Mouse (Mus musculus) embryonic facial prominence, embryonic 14.5 days (tissue): ENCODE measurements around the gene Pde8a. TPM values are rescaled to one million over a fixed set of nuclear protein-coding genes. Genes with fewer than 3 reads are reported as not detected.
A peak's percentile ranks its signal among the peaks of the same experiment; 100 is the strongest.

Experiments
- ATAC-seq: fragments of 200-750 bp; cut with Nextera tagmentation; 2 replicates; pipeline ENCODE4 v1.8.0; 2017; ENCODE audit warnings: low read depth, moderate number of reproducible peaks, moderate TSS enrichment
- DNase-seq: peaks from one replicate; pipeline ENCODE4 v3.0.0-alpha.2; 2015; ENCODE audit warnings: low spot score
- H3K27ac ChIP-seq: fragments of 300-500 bp; sonication (generic); replicated peaks from 2 replicates; pipeline ENCODE4 v1.5.1; 2014; ENCODE audit warnings: low read depth, mild to moderate bottlenecking, low read length, moderate library complexity
- H3K27me3 ChIP-seq: fragments of 300-500 bp; sonication (generic); replicated peaks from 2 replicates; pipeline ENCODE4 v1.6.1; 2014; ENCODE audit warnings: low read length; ENCODE audit not compliant: control insufficient read depth, insufficient read depth
- H3K36me3 ChIP-seq: fragments of 300-500 bp; sonication (generic); 2 replicates; pipeline ENCODE4 v1.6.1; 2014; ENCODE audit warnings: low read length, mixed read lengths; ENCODE audit not compliant: control insufficient read depth, insufficient read depth
- H3K4me1 ChIP-seq: fragments of 300-500 bp; sonication (generic); 2 replicates; pipeline ENCODE4 v1.6.1; 2014; ENCODE audit warnings: antibody characterized with exemption, low read length; ENCODE audit not compliant: control insufficient read depth, insufficient read depth
- H3K4me2 ChIP-seq: fragments of 300-500 bp; sonication (generic); 2 replicates; pipeline ENCODE4 v1.6.1; 2014; ENCODE audit warnings: low read depth, mild to moderate bottlenecking, low read length, moderate library complexity, mixed read lengths
- H3K4me3 ChIP-seq: fragments of 300-500 bp; sonication (generic); 2 replicates; pipeline ENCODE4 v1.5.1; 2014; ENCODE audit warnings: low read depth, mild to moderate bottlenecking, low read length
- H3K9ac ChIP-seq: fragments of 300-500 bp; sonication (generic); 2 replicates; pipeline ENCODE4 v1.6.1; 2014; ENCODE audit warnings: low read depth, mild to moderate bottlenecking, low read length, moderate library complexity, mixed read lengths
- H3K9me3 ChIP-seq: fragments of 300-500 bp; sonication (generic); 2 replicates; pipeline ENCODE4 v1.6.1; 2016; ENCODE audit warnings: low read length; ENCODE audit not compliant: control insufficient read depth
- WGBS: fragments of 180-500 bp; shearing (Covaris S2); extraction: QIAGEN DNeasy Blood & Tissue Kit; methylation state at CpG from one replicate; pipeline ENCODE4 v1.1.7; 2014; 5-methylcytosine and 5-hydroxymethylcytosine counted together
- polyA plus RNA-seq: library from polyadenylated mRNA; unstranded; fragments of >200 nt; fragmentation: Nextera tagmentation; extraction: Ambion mirVana; gene quantifications from 2 replicates; pipeline ENCODE4 v1.2.1, GENCODE M21; 2014

The Pde8a gene
- polyA plus RNA-seq, 1 experiment from 2014 or later: 9.6 TPM

DNA sequence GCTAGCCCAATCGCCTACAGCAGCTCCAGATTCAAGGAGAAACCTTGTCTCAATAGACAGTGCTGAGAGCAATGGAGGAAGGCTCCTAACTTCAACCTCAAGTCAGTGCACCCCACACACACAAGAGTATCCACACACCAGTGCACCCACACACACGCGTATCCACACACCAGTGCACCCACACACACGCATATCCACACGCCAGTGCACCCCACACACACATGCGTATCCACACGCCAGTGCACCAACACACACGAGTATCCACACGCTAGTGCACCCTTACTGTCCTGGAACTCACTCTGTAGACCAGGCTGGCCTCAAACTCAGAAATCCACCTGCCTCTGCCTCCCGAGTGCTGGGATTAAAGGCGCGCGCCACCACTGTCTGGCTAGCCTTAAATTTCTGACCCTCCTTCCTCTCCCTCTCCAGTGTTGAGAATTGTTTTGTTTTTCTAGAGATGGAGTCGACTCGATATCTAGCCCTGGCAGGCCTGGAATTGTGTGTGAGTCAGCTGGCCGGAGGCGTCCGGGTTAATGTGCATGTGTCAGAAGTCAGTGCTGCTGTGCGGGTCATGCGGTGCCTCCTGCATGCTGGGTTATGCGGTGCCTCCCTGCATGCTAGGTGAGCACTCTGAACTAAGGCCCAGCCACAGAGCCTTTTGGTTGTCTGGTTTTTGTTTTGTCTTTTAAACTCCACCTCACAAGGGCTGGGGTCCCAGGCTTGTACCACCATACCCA lies 124.6 kb downstream of the Pde8a start:
- H3K4me1 ChIP-seq: peaks cover under 1% of the 10 kb centered on the region; the same call in 1 of the 2 replicates
- ATAC-seq (no peak), DNase-seq (no peak)
- 96% methylated on average over 21 of the region's 21 CpGs for WGBS
- H3K9ac ChIP-seq: no peak overlapping the region
- H3K36me3 ChIP-seq: peaks cover 65% of the 10 kb centered on the region
- H3K9me3 ChIP-seq: no peaks in the 10 kb centered on the region
- no peaks in the 10 kb centered on the region for H3K27me3 ChIP-seq
- no peak overlapping the region for H3K4me3 ChIP-seq
- H3K4me2 ChIP-seq: no peak overlapping the region
- H3K27ac ChIP-seq: no peak overlapping the region

DNA sequence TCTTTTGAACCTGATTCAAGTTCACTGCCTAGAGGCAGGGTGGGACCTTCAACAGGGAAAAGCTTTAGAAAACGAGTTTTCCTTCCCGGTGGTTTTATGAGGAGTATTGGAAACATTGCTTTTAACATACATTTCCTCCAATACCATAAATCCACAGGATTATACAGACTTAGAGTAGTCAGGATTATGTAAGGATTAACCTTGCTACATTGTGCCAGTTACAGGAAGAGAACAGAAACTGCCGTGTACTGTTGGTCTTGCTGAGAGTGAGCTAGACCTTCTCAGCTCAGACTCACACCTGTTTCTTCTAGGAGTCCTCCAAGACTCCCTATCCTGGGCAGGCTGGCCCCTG lies 125.1 kb downstream of the Pde8a start:
- 74% methylated on average over 3 of the region's 3 CpGs for WGBS
- peaks cover 65% of the 10 kb centered on the region for H3K36me3 ChIP-seq
- H3K27ac ChIP-seq: no peak overlapping the region

DNA sequence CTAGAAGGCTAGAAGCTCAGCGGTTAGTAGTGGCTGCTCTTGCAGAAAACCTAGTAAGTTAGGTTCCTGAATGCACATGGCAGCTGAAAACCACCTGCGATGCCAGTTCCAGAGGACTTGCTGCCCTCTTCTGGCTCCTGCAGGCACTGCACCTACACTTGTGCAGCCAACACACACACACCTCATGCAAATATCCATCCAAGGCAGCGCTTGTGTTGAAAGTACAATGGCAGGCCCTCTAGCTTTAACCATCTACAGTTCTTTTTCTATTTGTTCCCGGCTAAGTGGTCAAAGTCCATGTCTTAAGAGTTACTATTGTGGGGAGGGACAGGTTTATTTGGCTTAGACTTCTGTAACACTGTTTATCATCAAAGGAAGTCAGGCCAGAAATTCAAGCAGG lies 126.4 kb downstream of the Pde8a start:
- ATAC-seq (no peak), DNase-seq (peak; percentile 40)
- H3K36me3 ChIP-seq: peaks cover 63% of the 10 kb centered on the region
- no peaks in the 10 kb centered on the region for H3K9me3 ChIP-seq
- peaks cover 10% of the 10 kb centered on the region; the same call in 1 of the 2 replicates for H3K4me1 ChIP-seq
- H3K27me3 ChIP-seq: no peaks in the 10 kb centered on the region
- H3K27ac ChIP-seq: no peak overlapping the region
- H3K4me3 ChIP-seq: no peak overlapping the region
- 80% methylated on average over 4 of the region's 4 CpGs for WGBS
- no peak overlapping the region for H3K9ac ChIP-seq
- H3K4me2 ChIP-seq: no peak overlapping the region

More for the DNA sequence above, 125.1 kb downstream of the Pde8a start:
- H3K4me3 ChIP-seq: no peak overlapping the region
- DNase-seq (no peak), ATAC-seq (no peak)
- no peak overlapping the region for H3K4me2 ChIP-seq
- no peaks in the 10 kb centered on the region for H3K27me3 ChIP-seq
- no peak overlapping the region for H3K9ac ChIP-seq
- H3K4me1 ChIP-seq: peaks cover 6% of the 10 kb centered on the region; the same call in 1 of the 2 replicates
- H3K9me3 ChIP-seq: no peaks in the 10 kb centered on the region

DNA sequence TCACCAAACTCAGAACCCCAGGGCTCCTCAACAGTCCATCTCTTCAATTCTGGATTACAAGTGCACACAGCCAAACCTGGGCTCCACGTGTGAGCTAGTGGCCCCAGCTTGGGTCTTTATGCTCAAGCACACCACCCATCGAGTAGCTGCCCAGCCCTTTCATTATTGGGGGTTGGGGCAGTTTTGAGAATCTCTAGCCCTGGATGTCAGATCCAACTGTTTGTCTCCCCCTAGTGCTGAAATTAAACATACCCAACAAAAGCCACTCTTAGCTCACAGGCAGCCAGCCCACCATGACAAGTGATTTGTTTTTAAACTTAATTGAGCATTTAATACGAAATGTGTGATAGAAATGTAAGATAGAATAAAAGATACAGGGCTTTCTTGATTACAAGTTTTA lies 128.2 kb downstream of the Pde8a start:
- DNase-seq (no peak), ATAC-seq (no peak)
- peaks cover 10% of the 10 kb centered on the region; the same call in 1 of the 2 replicates for H3K4me1 ChIP-seq
- H3K9me3 ChIP-seq: no peaks in the 10 kb centered on the region
- 55% methylated on average over 3 of the region's 3 CpGs for WGBS
- H3K4me2 ChIP-seq: no peak overlapping the region
- no peak overlapping the region for H3K27ac ChIP-seq
- H3K4me3 ChIP-seq: no peak overlapping the region
- peaks cover 63% of the 10 kb centered on the region for H3K36me3 ChIP-seq
- no peaks in the 10 kb centered on the region for H3K27me3 ChIP-seq
- H3K9ac ChIP-seq: no peak overlapping the region

DNA sequence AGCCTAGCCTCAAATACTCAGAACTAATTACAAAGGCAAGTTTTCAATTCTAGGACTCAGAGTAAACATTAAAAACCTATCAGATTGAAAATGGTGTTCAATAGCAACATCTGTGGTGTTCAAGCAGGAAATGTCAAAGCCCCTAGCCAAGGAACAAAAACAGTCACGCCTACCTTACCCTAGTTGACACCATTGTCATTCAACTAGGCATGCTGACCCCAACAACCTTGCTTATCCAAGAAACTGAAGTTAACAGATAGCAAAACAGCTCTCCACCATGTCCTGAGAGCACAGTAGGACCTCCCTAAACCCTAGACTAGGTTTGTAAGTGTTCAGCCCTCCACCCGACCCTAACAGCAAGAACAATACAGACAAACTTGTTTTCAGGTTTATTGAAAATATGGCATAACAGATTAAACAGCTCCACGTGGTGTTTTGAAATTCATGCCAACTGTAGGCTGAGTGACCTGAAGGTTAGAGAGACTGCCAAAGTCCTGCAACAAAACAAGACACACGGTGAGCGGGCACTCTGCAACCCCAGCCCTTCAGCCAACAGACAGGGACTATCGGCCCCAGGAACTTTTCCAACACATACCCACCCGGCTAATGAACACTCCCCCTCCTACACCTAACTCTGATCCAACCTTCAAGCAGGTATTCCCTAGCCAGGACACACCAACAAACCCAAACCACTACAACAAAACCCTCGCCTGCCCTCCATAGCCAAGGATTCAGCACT lies 129.1 kb downstream of the Pde8a start:
- H3K27me3 ChIP-seq: no peaks in the 10 kb centered on the region
- peaks cover 63% of the 10 kb centered on the region for H3K36me3 ChIP-seq

DNA sequence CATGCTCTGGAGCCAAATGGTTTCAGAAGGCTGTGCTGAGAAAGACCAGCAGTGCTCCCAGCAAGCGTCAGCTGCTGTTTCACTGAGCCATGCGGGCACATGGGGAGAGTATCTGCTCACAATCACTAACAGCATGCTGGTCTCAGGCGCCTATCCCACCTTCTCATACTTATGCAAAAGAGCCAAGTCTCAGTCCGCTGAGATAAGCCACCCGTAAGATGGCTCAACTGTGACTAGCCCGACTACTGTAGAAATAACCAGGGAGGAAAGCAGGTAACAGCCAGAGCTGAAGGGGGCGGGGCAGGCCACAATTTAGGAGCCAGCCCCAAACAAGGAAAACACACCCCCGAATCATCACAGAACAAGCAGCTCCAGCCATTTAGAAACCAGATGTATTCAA lies 129.9 kb downstream of the Pde8a start:
- Histone ChIP-seq H3K9me3 (no peaks in the 10 kb centered on the region), H3K27me3 (no peaks in the 10 kb centered on the region), H3K9ac (peak overlapping the region; percentile 99), H3K27ac (no peak overlapping the region), H3K4me1 (peaks cover 10% of the 10 kb centered on the region; the same call in 1 of the 2 replicates), H3K36me3 (peaks cover 56% of the 10 kb centered on the region), H3K4me3 (peak overlapping the region; percentile 97), H3K4me2 (peak overlapping the region; percentile 95)
- 29% methylated on average over 8 of the region's 8 CpGs for WGBS
- ATAC-seq: no peak
- DNase-seq: no peak

More for the DNA sequence above, 129.1 kb downstream of the Pde8a start:
- 60% methylated on average over 8 of the region's 8 CpGs for WGBS
- Histone ChIP-seq H3K9me3 (no peaks in the 10 kb centered on the region), H3K27ac (no peak overlapping the region), H3K4me2 (peak overlapping the region; percentile 95), H3K4me3 (peak overlapping the region; percentile 97), H3K9ac (peak overlapping the region; percentile 99), H3K4me1 (peaks cover 10% of the 10 kb centered on the region; the same call in 1 of the 2 replicates)
- DNase-seq: no peak
- no peak for ATAC-seq

DNA sequence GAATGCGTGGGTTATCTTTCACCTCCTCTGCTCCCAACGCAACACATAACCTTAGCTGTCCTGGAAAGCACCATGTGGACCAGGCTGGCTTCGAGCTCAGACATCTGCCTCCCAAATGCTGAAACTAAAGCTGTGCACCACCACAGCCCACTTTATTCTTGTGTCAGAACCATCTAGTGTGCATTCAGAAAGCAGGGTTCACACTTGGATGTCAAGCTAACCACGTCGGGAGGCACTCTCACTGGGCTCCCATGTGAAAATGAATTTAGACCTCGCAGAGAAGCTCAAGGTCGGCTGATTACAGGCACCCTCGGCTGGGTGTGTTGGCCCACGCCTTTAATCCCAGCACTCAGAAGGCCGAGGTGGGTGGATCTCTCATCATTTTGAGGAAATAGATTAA lies 130.4 kb downstream of the Pde8a start:
- no peak for ATAC-seq
- peak overlapping the region; percentile 99 for H3K9ac ChIP-seq
- peak overlapping the region; percentile 97 for H3K4me3 ChIP-seq
- DNase-seq: no peak
- peaks cover 10% of the 10 kb centered on the region; the same call in 1 of the 2 replicates for H3K4me1 ChIP-seq
- H3K9me3 ChIP-seq: no peaks in the 10 kb centered on the region
- H3K27ac ChIP-seq: peak overlapping the region; percentile 82
- H3K36me3 ChIP-seq: peaks cover 52% of the 10 kb centered on the region
- no peaks in the 10 kb centered on the region for H3K27me3 ChIP-seq
- WGBS: 6% methylated on average over 10 of the region's 10 CpGs
- peak overlapping the region; percentile 95 for H3K4me2 ChIP-seq

DNA sequence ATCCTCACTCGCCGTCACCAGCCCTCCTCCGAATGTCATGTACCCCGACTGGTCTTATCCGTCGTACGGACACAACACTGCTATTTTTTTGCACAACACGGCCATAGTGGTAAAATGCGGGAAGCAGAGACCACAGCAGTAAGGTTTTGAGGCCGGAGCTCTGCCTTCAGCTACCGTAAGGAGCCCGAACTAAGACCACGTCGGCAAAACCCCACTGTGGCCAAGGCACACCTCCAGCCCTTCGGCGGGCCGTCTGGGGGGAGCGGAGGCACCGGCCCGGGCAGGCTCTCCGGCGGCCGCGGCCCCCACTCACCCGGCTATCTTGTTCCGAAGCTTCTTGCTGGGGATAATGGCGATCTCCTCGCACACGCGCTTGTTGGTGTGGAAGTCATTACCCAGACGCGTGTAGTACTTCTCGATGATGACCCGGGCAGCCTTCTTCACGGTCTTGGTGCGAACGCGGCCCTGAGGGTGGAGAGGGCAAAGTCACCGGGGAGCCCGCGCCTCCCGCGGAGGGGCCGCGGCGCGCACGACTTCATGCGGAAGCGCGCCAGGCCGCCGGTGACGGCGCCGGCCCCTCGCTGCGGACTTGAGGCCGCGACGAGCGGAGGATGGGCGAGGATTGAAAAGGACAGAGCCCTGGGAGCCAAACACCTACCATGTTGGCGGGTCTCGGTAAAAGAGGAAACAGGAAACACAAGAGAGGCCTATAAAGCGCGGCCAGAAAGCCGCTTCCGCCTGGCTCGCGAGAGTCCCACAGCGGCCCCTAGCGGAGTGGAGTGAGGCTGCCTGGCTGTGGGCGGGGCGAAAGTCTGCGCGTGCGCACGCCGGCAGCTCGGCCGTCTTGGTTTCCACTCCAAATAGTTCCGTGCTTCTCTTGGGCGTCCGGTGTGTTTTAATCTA lies 131.4 kb downstream of the Pde8a start, which contains the start of gene Rps17:
Gene Rps17 (minus strand): TSS at position 711 of the 903 bp plus-strand sequence.
- H3K4me2 ChIP-seq: peak within 1 kb of the TSS; percentile 95
- peak within 1 kb of the TSS; percentile 99 for H3K9ac ChIP-seq
- H3K4me1 ChIP-seq: peaks cover 10% of the 10 kb centered on the region; the same call in 1 of the 2 replicates
- ATAC-seq (peak; percentile 89), DNase-seq (peak; percentile 95)
- WGBS: under 1% methylated on average over 74 of the region's 85 CpGs
- H3K9me3 ChIP-seq: no peaks in the 10 kb centered on the region
- H3K4me3 ChIP-seq: peak within 1 kb of the TSS; percentile 97
- peaks cover 44% of the 10 kb centered on the region for H3K36me3 ChIP-seq
- H3K27me3 ChIP-seq: no peaks in the 10 kb centered on the region
- peak within 1 kb of the TSS; percentile 82 for H3K27ac ChIP-seq
